Mouse (Mus musculus) heart, embryonic 16.5 days (tissue): ENCODE results near the gene Wnt1. TPM values are rescaled to one million over a fixed set of nuclear protein-coding genes. Genes with fewer than 3 reads are reported as not detected.
"Not testable (repeated sequence)": the region's sequence is repeated elsewhere in the genome, so short reads cannot be mapped to it uniquely, and the experiment has no call there.

Experiments used
- ATAC-seq: fragments of 200-750 bp; cut with Nextera tagmentation; replicated peaks from 2 replicates; pipeline ENCODE4 v1.8.0; 2017; ENCODE audit warnings: moderate number of reproducible peaks; ENCODE audit not compliant: insufficient read depth, low FRiP score; ENCODE audit errors: extremely low read depth
- H3K27ac ChIP-seq: fragments of 300-500 bp; sonication (generic); 2 replicates; pipeline ENCODE4 v1.5.1; 2014; ENCODE audit warnings: mild to moderate bottlenecking, low read length, control low read depth, moderate library complexity
- H3K27me3 ChIP-seq: fragments of 300-500 bp; sonication (generic); 2 replicates; pipeline ENCODE4 v1.6.1; 2014; ENCODE audit warnings: low read length, mixed read lengths; ENCODE audit not compliant: control insufficient read depth, insufficient read depth
- H3K36me3 ChIP-seq: fragments of 300-500 bp; sonication (generic); 2 replicates; pipeline ENCODE4 v1.6.1; 2014; ENCODE audit not compliant: control insufficient read depth, insufficient read depth
- H3K4me1 ChIP-seq: fragments of 300-500 bp; sonication (generic); 2 replicates; pipeline ENCODE4 v1.6.1; 2014; ENCODE audit warnings: low read length, mixed read lengths; ENCODE audit not compliant: control insufficient read depth, insufficient read depth
- H3K4me2 ChIP-seq: fragments of 300-500 bp; sonication (generic); 2 replicates; pipeline ENCODE4 v1.6.1; 2014; ENCODE audit warnings: low read depth, mild to moderate bottlenecking, control low read depth, low read length
- H3K4me3 ChIP-seq: fragments of 300-500 bp; sonication (generic); 2 replicates; pipeline ENCODE4 v1.5.1; 2014; ENCODE audit warnings: mild to moderate bottlenecking, control low read depth, low read length
- H3K9ac ChIP-seq: fragments of 300-500 bp; sonication (generic); 2 replicates; pipeline ENCODE4 v1.6.1; 2014; ENCODE audit warnings: low read length, control low read depth
- H3K9me3 ChIP-seq: fragments of 300-500 bp; sonication (generic); replicated peaks from 2 replicates; pipeline ENCODE4 v1.6.1; 2016; ENCODE audit warnings: low read length; ENCODE audit not compliant: control insufficient read depth
- WGBS: fragments of 180-500 bp; shearing (Covaris S2); extraction: QIAGEN DNeasy Blood & Tissue Kit; methylation state at CpG from one replicate; pipeline ENCODE4 v1.1.7; 2014; 5-methylcytosine and 5-hydroxymethylcytosine counted together
- polyA plus RNA-seq: library from polyadenylated mRNA; unstranded; fragments of >200 nt; fragmentation: Nextera tagmentation; extraction: Ambion mirVana; gene quantifications from 2 replicates; pipeline ENCODE4 v1.2.1, GENCODE M21; 2015

The Wnt1 gene
- polyA plus RNA-seq, 1 experiment from 2014 or later, result not detected

DNA sequence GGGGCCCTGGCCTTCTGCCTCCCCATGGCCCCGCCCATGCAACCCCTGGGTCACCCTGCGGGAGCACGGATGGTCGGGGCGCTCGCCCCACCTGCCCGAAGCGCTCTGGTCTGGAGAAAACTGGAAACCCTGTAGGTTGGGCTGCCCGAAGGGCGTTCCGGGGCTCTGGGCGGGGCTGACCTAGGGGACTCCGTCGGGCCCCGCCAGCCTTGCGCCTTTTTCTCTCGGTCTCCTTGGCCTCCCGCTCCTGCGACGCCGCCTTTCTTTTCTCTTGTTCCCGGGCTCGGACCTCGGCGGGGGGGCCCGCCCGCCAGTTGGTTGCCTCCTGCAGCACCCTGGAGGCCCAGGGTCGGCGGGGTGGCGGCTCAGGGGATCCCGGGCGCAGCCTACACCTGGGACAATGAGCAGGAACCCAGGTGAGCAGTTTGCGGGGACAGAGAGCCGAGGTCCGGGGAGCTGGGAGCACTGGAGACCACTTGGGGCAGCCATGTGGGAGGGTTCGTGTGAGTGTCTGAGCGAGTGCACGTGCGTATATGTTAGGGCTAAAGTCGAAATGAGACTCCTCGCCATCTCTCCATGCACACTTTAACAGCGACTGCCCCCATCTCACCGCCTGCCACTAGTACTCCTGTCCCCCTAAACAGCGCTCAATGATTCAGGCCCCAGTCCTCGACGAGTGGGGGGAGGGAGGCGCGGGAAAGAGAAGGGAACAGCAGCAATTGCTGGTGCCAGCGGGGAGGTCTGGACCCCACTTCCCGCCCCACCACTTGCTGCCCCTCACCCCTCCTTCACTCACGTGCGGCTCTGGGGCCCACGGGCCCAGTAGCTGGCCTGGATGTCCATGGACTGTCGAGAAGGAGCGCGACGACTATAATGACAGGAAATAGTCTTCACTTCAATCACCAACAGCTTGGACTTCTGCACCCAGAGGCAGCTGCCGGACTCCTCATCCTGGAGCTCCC, 17.4 kb downstream of the Wnt1 start:
- ATAC-seq, result no peak
- 1% methylated on average over 56 of the region's 58 CpGs for WGBS
- Histone ChIP-seq H3K27me3 (peaks cover 70% of the 10 kb centered on the region), H3K4me1 (peaks cover 45% of the 10 kb centered on the region), H3K4me2 (peak overlapping the region; percentile 68), H3K36me3 (0 out of 2 replicates have a peak, but pooled peaks cover 3% of the 10 kb centered on the region), H3K9me3 (no peaks in the 10 kb centered on the region), H3K9ac (peak overlapping the region; percentile 55), H3K27ac (no peak overlapping the region), H3K4me3 (peak overlapping the region; percentile 46)

DNA sequence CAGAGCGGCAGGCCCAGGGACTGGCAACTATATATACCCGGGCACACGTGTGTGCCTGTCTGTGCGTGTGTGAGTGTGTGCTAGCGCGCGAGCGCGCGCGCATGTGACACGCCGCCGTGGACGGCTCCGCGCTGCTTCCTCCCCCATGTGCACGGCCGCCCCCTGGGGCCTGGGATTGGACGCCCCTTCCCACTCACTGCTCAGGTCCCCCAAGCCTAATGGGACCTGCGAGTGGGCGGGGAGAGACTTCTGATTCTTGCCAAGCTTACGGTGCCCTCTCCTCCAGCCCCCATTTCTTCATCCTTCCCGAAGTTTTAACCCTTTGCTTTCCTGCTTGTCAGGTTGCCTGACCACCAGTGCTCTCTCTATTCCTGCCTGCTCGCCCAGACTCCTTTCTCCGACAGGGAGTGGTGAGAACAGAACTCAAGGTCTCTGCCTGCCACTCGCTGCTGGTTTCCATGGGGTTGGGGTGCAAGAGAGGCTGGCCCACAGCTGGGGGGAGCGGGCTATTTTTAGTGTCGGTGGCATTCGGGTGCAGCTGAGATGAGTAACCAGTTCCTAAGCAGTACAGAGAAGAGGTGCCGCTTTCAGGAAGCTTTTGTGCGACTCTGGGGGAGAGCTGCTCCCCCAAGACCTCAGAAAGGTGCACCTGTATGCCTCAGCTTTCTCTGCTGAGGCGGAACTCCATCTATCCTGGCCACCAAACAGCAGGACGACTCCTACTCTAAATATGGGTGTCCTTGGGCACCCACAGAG, 18.4 kb downstream of the Wnt1 start:
- Histone ChIP-seq H3K4me1 (peaks cover 44% of the 10 kb centered on the region), H3K4me2 (peak overlapping the region; percentile 68), H3K27me3 (peaks cover 60% of the 10 kb centered on the region), H3K27ac (no peak overlapping the region), H3K4me3 (peak overlapping the region; percentile 46), H3K9ac (peak overlapping the region; percentile 35), H3K36me3 (peaks cover 8% of the 10 kb centered on the region), H3K9me3 (no peaks in the 10 kb centered on the region)
- under 1% methylated on average over 30 of the region's 34 CpGs for WGBS
- ATAC-seq, result peak; percentile 24; the same call in 1 of the 2 replicates

DNA sequence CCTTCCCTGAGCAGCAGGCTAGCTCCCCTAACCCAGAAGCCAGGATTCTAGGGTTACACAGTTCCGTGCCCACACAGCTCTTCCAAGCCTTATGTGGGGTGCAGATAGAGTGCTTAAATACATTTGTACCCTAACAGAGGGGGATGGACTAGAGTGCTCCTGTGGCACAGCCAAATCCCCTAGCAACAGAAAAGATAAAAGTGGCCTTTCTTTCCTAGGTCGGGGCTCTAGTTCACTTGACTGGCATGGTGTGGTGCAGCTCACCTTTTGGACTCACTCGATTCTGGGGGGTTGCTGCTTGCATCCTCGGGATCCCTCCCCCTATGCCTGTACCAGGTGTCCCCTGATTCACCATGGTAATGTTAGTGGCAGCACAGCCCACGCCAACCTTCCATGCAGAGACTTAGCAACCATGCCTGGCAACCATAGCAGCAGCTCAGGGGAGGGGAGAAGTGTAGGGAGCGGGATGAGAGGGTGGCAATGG, 19.0 kb downstream of the Wnt1 start:
- Histone ChIP-seq H3K9ac (no peak overlapping the region), H3K4me2 (peak overlapping the region; percentile 68), H3K4me3 (peak overlapping the region; percentile 46), H3K27ac (no peak overlapping the region), H3K4me1 (peaks cover 39% of the 10 kb centered on the region), H3K36me3 (peaks cover 13% of the 10 kb centered on the region), H3K9me3 (no peaks in the 10 kb centered on the region), H3K27me3 (peaks cover 54% of the 10 kb centered on the region)
- WGBS, result 12% methylated on average over 6 of the region's 6 CpGs
- no peak for ATAC-seq

DNA sequence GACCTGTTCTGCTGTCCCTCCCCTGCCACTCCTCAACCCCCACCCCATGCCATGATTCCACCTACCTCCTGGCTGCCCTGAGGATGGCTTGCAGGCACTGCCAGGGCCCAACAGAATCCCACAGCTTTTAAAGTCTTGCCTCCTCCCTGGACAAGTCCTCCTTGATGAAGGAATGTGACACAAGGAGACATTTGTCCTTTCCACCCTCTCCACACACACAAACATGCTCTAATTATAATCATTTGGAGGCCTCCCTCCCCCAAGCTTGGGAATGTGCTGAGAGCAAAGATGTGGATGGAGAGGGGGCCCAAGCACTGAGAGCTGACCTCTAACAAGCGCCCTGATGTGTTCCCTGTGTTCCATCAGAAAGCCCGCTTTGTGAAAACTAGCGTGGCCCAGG, 19.7 kb downstream of the Wnt1 start, which contains the start of gene Ddn:
TSS of gene Ddn (minus strand) at position 101 of the 400 bp plus-strand sequence.
- Histone ChIP-seq H3K9ac (no peak within 1 kb of the TSS), H3K4me3 (peak within 1 kb of the TSS; percentile 46), H3K27me3 (peaks cover 48% of the 10 kb centered on the region), H3K4me1 (peaks cover 36% of the 10 kb centered on the region), H3K9me3 (no peaks in the 10 kb centered on the region), H3K4me2 (peak within 1 kb of the TSS; percentile 68), H3K36me3 (peaks cover 19% of the 10 kb centered on the region), H3K27ac (no peak within 1 kb of the TSS)
- 31% methylated on average over 3 of the region's 3 CpGs for WGBS
- no peak for ATAC-seq

DNA sequence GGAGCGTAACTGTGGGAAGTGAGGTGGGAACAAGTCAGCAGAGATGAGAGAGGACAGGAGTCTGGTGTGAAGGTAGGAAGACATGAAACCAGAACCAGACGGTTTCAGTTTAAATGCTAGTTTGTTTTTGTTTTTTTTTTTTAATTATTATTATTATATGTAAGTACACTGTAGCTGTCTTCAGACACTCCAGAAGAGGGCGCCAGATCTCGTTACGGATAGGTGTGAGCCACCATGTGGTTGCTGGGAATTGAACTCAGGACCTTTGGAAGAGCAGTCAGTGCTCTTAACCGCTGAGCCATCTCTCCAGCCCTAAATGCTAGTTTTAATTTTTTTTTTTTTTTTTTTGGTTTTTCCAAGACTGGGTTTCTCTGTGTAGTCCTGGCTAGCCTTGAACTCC, 20.6 kb downstream of the Wnt1 start:
- not testable (repeated sequence) for ATAC-seq, H3K9me3 ChIP-seq, H3K9ac ChIP-seq, H3K4me3 ChIP-seq, H3K4me2 ChIP-seq, H3K27ac ChIP-seq
- H3K4me1 ChIP-seq, result peaks cover 36% of the 10 kb centered on the region
- peaks cover 24% of the 10 kb centered on the region for H3K36me3 ChIP-seq
- 78% methylated on average over 6 of the region's 6 CpGs for WGBS
- H3K27me3 ChIP-seq, result peaks cover 40% of the 10 kb centered on the region

DNA sequence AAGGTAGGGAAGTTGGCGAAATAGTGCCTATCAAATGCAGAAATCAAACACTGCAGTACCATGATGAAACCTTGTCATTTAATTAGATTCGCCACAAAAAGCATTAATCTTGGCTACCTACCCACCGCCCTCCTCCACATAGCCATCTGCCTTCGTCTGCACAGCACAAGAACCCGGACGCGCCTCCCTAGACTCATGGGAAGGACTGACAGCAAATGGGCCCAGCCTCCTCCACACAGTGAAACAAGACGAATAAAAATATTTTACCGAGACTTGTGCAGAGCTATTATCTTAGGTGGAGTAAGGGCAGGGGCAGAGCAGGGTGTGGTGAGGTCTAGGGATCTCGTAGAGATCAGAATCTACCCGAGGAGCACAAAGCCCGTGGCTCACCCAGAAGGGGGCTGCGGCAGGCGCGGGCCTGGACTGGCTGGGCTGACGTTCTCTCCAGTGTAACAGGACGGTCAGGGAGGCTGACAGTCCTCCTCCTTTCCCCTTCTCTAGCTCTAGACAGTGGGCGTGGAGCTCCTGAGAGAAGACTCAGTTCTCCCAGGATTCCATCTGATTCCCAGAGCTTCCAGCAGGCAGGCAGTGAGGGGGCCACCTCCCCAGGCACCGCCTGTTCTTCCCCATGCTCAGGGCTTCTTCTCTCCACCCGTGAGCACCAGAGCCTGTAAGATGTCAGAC, 23.2 kb downstream of the Wnt1 start:
- WGBS, result 87% methylated on average over 20 of the region's 20 CpGs
- Histone ChIP-seq H3K4me3 (no peak overlapping the region), H3K9me3 (no peaks in the 10 kb centered on the region), H3K4me2 (no peak overlapping the region), H3K27me3 (peaks cover 16% of the 10 kb centered on the region), H3K36me3 (peaks cover 40% of the 10 kb centered on the region), H3K4me1 (peaks cover 18% of the 10 kb centered on the region), H3K9ac (no peak overlapping the region), H3K27ac (no peak overlapping the region)
- no peak for ATAC-seq

DNA sequence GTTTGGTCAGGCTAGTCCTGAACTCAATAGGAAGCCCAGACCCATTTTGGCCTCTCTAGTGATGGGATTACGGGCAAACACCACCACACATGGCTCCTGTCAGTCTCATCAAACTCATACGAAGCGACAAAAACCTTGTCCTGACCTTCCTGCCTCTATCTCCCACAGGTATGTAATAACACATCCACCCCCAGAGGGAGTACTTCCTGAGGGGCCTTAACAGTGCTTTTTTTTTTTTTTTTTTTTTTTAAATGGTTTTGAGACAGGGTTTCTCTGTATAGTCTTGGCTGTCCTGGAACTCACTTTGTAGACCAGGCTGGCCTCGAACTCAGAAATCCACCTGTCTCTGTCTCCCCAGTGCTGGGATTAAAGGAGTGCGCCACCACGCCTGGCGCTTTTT, 28.5 kb downstream of the Wnt1 start:
- Histone ChIP-seq H3K4me1 (peaks cover 10% of the 10 kb centered on the region; the same call in 1 of the 2 replicates), H3K36me3 (peaks cover 46% of the 10 kb centered on the region), H3K4me2 (no peak overlapping the region), H3K4me3 (no peak overlapping the region), H3K27ac (no peak overlapping the region), H3K9ac (no peak overlapping the region), H3K9me3 (no peaks in the 10 kb centered on the region), H3K27me3 (no peaks in the 10 kb centered on the region)
- WGBS, result 91% methylated on average over 7 of the region's 7 CpGs
- ATAC-seq, result no peak

DNA sequence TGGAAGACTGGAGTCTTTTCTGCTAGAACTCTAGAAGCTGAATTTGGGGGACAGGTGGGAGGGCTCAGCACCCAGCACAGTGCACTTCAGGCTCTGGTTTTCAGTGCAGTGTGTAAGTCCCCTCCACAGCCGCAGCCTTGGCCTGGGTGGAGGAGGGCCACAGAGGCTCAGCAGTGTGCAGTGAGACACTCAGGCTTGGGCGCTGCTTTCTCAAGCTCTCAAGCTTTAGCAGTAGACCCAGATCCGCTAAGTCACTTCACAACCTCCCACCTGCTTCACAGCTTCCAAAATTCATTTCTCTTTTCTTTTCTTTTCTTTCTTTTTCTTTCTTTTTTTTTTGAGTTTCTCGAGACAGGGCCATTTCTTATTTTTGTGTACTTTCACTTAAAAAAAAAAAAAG, 31.3 kb downstream of the Wnt1 start:
- no peaks in the 10 kb centered on the region for H3K27me3 ChIP-seq
- no peak for ATAC-seq
- 0 out of 2 replicates have a peak overlapping the region, but pooled peaks have one; percentile 3 for H3K9ac ChIP-seq
- WGBS, result 69% methylated on average over 4 of the region's 4 CpGs
- H3K4me2 ChIP-seq, result peak overlapping the region; percentile 35; the same call in 1 of the 2 replicates
- no peaks in the 10 kb centered on the region for H3K9me3 ChIP-seq
- H3K36me3 ChIP-seq, result peaks cover 48% of the 10 kb centered on the region
- no peak overlapping the region for H3K4me3 ChIP-seq
- peak overlapping the region; percentile 71 for H3K27ac ChIP-seq
- peaks cover 10% of the 10 kb centered on the region; the same call in 1 of the 2 replicates for H3K4me1 ChIP-seq
